Mouse (Mus musculus): Measurements from ENCODE around the gene Pcnp.
A peak's percentile ranks its signal among the peaks of the same experiment; 100 is the strongest.
"Not testable (repeated sequence)": the region's sequence is repeated elsewhere in the genome, so short reads cannot be mapped to it uniquely, and the experiment has no call there.

The Pcnp gene

DNA sequence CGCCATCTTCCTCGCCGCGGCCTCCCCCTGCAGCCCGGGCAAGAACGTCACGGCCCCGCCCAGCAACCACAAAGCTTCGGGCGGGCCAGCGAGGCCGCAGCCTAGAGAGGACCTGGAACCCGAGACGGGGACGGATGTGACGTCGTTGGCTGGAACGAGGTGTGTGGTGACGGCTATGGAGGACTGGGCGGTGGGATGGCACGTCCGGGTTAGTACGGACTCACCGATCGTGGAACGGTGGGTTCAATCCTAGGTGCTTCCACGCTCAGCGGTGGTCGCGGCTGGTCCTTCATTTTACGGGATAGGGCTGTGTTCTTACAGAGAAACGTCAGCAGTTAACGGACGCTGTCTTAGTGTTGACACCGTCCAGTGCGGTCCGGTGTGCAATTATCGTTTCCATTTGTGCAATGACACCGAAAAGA lies at the start of gene Pcnp:
TSS of gene Pcnp (minus strand) at position 79 of the 422 bp plus-strand sequence.
- DNase-seq (ENCODE audit: low read depth), result peak; percentile 89

DNA sequence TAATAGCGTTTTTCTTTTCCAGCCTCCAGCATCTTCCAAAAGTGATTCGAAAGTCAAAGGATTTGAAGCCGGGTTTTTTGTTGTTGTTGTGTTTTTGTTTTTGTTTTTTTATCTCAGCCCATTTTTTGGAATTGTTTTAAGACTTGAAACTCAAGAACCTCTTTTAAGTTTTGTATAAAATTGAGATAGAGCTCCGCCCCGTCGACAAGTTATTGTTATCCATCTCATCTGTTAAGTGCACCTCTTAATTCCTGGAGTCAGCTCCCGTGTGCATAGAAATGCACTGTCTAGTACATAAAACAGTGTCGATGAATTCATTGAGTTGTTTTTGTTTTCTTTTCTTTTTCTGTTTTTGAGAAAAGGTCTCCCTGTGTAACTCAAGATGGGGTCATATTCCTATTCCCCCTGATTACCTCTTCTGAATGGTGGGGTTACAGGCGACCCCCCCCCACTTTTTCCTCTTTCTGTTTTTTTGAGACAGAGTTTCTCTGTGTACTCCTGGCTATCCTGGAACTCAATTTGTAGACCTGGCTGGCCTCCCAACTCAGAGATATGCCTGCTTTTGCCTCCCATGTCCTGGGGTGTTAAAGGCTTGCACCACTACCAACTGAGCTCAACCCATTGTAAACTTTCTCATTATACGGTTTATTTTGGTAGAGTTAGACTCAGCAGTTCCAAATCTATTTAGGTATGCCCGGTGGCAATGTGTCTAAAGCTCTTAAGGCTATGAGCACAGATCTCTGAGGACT lies 46.8 kb upstream of the Pcnp start:
- DNase-seq (ENCODE audit: low read depth), result no peak

DNA sequence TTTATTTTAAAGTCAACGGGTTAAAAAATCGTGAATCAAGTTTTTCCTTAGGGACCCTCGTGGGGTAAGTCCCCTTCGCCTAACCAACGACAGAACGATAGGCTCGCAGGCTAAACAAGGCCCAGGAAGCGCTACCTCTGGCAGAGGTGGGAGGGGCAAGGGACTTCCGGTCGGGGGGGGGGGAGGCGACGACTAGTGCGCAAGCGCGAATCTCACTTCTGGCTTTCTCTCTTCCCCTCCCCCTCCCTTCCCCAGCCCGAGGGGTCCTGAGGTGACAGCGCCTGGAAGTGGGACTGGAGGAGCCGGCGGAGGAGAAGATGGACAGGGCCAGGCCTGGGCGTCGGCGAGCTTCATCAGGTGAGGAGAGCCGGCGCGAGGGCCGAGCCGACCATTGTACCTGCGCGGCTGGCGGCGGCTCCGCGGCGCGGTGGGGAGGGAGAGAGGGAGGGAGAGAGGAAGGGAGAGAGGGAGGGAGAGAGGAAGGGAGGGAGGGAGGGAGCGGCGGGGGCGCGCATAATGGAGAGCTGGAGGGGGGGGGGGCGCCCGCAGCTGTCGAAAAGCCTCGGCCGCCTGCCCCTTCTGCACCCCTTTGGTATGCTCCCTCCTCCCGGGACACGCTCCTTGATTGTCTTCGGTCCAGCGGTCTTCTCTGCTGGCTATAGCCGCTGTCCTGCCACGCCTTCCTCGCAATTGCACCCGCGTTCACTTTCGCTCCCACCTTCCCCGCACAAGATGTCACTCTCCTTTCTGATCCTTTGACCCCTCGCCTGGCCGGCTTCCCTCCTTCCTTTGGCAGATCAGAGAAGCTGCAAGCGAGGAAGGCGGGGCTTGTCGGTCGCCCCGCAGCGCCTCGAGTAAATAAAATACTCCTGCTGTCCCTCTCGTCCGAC lies 45.9 kb upstream of the Pcnp start:
- peak; percentile 59 for DNase-seq (ENCODE audit: low read depth)

DNA sequence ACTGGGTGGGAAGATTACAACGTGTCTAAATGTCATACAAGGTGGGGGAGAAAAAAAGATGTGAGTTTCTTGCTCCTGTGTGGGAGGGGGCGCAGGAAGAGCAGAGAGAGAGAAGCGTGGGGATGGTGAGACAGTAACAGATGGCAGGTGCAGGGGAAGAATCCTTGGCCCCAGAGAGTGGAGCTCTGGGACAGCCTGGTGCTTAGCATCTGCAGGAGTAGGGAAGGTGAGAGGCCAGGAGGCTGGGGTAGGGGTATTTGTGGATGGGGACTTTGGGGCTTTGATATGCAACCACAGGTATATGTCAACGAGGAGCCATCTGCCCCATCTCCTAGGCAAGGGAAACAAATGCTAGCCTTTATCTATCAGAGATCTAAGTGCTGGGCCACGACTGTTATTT lies 45.0 kb upstream of the Pcnp start:
- no peak for DNase-seq (ENCODE audit: low read depth)

DNA sequence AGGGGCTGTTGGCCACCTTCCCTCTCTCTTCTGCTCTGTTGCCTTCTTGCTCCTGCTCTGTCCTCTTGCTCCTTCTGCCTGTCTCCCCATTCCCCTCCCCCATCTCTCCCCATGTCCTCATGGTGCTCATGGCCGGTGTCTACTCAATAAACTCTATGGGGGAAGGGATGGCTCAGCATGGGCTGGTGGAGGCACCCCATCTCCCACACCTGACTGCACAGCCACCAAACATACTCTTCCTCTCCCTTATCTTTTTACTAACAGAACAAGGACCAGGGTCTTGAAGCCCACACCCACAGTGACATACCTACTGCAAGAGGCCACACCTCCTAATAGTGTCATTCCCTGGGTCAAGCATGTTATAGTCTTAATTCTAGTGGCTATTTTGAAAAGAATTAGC lies 44.6 kb upstream of the Pcnp start:
- DNase-seq (ENCODE audit: low read depth), result no peak

DNA sequence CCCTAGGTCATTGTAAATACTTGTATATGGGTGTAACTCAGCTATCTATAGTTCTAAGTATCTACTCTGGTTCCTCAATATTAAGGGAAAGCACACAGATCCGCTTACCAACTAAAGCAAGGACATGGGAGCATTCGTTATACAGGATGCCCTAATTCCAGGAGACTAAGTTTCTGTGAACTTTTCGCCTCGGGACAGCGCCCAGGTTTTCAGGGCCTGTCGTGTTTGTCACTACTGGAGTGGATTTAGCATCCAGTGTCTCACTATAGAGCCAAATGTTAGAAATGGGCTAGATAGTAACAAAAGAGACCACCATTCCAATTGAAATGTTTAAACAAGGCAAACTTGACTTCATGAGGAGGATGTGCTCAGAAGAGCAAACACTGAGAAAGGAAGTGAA lies 43.6 kb upstream of the Pcnp start:
- DNase-seq (ENCODE audit: low read depth), result not testable (repeated sequence)

DNA sequence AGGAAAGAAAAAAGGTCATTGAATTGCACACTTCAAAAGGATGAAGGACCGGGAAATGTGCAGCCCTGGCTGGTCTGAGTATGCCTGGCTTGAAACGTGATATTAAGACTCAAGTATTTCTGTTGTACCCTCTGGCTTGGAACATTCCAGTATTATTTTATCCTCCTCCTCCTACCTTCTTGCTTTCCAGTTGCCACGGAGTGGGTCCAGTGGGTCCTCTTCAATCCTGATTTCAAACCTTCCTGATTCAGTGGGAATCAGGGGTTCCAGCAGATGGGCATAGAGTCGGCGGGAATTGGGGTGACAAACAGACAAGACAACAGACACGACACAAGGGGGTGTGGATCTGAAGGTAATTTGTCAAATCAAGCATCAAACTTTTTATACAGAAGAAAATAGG lies 43.0 kb upstream of the Pcnp start:
- no peak for DNase-seq (ENCODE audit: low read depth)

DNA sequence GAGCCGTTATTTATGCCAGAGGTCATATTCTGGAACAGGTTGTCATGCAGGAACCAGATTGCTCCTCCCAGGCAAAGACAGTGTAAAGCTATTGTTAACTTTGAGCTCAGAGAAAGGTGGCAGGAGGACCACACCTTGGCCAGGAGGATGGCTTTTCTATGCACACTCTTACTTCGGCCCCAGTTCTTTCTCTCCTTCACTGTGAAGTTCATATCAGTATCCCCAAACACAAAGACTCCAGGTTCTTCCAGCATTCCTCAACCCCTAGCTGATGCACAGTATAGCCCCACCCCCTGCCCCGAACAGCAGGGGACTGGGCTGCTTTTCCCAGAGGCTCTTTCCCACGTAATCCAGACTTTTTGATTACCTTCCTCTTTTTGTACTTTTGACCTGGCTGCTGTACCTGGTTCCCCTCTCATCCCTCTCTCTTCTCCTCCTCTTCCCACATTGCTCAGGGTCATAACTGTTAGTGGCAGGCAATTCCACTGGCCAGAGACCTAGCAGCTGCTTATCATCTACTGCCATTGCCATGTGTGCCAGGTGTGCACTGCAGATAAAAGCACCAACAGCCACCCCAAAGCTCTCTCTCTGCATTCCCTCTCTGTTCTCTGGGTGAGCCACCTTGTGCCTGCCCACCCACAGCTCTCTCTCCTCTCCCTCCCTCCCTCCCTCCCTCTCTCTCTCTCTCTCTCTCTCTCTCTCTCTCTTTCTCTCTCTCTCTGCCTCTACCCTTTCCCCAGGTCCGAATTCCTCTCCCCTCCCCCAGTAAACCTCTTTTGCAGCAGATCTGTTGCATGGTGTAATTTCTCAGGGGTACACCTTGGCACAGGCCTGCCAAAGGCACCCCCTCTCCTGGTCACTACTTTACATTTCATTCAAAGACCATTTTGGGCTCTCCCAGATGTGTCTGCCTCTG lies 42.0 kb upstream of the Pcnp start:
- DNase-seq (ENCODE audit: low read depth), result no peak

DNA sequence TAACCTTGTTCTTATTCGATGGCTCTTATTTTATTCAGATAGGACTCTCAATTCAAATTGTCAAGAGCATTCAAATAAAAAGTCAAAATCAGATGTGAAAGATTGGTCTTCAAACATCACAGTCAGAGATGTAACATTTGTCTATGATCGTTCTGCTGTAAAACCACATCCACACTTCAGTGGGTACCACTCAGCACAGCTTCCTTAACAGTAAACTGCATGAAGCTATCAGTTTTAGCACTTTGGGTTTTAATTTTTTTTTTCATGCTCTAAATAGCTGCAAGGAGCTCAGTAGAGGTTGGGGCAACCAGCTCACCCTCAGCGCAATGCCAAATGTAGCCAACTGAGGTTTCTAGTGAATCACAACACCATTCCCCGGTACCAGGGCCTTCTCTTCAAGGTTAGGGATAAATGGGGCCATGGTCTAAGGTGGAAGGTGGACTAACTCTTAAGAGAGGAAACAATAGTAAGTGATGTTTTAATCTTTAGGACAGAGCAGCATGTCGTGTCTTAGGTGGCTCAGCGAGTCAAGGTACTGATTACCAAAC lies 39.1 kb upstream of the Pcnp start:
- no peak for DNase-seq (ENCODE audit: low read depth)

DNA sequence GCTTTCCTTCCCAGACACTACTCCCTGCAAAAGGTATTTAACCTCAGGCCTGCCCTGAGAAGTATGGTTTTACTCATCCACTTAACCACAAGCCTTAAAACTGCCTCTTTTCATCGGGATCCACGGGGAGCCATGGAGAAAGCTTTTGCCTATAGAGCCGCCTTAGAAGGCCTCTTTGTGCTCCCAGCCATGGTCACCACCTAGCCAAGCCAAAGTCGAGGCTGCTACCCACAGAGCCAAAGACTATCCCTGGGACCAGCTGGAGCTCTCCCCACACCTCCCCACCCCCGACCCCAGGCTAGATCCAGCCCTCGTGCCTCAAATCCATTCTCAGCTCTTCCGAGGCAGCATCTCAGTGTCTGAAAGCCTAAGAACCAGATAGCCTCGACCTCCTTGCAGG lies 36.6 kb upstream of the Pcnp start:
- DNase-seq (ENCODE audit: low read depth), result no peak

DNA sequence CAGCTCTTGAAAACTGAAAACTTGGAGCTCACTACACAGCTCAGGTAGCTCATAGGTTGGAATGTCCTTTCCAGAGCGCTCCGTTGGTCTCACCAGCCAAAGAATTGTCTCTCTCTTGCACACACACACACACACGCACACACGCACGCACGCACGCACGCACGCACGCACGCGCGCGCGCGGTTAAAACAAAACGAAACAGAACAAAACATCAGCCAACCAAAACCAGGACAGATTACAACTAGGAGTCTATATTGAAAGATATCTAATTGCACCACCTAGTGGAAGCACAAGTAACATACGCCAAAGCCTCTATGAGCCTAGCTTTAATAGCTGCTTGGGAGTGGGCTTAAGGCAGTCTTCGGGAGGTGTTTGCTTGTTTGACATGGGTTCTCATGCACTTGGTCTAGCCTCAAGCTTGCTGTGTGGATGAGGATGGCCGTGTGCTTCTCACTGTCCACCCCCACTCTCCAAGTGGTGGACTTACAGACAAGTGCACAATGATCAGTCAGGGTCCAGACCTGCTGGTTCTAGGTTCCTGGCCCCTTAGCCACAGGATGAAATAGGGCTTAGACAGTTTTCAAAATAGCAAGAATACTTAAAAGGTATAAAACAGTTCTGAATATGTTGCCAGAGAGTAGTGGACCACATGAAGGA lies 34.9 kb upstream of the Pcnp start:
- peak; percentile 36 for DNase-seq (ENCODE audit: low read depth)

DNA sequence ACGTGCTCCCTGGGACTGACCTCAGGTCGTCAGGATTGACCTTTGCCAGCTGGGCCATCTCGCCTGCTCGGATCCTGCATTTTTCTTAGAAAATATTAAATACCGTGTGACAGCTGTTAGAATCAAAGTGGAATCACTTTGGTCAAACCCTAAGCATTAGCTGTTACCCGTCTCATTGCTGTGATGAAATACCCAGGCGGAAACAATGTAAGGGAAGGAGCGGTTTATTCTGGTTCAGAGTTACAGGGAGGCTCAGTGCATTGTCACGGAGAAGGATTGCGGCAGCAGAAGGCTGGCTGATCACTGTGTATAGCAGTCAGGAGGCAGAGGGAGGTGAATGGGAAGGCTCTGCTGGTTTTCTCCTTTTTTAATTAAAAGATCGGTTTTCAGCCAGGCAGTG lies 33.4 kb upstream of the Pcnp start:
- no peak for DNase-seq (ENCODE audit: low read depth)

DNA sequence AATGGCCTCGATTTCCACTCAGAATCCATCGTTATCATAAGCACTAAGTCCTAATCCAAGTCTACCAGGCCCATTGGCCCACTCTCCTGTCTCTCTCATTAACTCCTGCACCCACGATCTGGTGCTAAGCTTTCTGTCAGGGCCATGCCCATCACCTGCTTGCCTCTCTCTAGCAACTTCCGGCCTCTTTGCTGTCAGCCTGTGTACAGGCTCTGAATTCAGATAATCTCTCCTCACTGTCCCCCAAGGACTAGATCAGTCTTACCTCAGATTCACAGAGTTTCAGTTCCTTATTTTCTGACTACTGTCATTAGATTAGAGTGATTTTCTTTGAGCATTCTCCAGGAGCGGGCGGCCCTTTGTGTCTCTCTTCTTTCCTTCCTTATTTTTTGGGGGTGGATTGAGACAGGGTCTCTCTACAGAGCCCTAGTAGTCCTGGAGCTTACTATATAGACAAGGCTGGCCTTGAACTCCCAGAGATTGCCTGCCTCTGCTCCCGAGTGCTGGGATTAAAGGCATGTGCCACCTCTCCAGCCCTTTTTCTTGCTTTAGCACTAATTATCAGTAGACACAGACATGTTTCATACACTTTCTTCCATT lies 32.6 kb upstream of the Pcnp start:
- no peak for DNase-seq (ENCODE audit: low read depth)

DNA sequence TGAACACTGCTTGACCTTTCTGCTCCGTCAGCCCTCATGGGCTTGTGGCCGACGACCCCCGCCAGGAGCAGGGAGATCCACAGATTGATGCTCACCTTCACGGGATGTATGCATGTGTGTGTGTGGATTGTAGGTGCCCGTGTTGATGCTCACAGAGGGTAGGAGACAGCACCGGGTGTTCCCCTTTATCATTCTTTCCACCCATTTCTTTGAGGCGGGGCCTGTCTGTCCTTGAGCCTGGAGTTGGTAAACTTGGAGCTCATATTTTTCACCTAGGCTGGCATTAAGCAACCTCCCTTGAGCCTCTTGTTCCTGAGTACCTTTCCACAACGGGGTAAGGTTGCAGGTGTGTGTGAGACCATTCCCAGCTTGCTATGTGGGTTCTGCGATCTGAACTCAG lies 28.6 kb upstream of the Pcnp start:
- DNase-seq (ENCODE audit: low read depth), result no peak

DNA sequence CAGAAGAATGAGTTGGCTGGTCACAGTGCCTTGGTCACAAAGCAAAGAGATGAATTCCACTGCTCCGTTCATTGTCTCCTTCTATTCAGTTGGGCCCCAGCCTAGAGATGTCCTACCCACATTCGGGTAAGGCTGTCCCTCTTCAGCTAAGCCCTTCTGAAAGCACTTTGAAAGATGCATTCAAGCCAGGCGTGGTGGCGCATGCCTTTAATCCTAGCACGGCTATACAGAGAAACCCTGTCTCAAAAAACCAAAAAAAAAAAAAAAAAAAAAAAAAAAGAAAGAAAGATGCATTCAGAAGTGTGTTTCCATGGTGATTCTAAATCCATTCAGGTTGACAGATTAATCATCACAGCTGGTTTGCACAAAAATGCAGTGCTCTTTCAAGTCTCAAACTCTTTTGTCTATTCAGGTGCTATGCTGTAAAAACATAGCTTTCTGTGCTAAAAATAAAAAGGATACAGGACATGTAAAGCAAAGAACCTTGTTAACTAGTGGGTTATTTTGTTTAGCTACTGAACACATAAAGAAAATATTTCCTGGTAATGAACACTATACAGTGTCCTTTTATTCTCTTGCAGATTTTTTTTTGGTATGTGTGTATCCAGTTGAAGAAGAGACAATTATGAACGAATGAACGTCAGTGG lies 27.5 kb upstream of the Pcnp start:
- no peak for DNase-seq (ENCODE audit: low read depth)

DNA sequence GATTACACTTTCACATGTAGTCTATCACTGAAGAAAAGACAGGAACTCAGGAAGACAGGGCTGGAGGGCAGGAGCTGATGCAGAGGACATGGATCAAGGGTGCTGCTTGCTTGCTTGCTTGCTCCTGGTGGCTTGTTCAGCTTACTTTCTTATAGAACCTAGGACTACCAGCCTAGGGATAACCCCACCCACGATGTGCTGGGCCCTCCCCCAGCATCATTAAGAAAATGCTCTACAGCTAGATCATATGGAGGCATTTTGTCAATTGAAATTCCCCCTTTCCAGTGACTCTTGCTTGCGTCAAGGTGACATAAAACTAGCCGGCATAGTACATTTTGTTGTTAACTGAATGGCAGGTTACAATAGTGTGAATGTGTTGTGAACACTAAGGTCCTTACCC lies 26.4 kb upstream of the Pcnp start:
- DNase-seq (ENCODE audit: low read depth), result no peak

DNA sequence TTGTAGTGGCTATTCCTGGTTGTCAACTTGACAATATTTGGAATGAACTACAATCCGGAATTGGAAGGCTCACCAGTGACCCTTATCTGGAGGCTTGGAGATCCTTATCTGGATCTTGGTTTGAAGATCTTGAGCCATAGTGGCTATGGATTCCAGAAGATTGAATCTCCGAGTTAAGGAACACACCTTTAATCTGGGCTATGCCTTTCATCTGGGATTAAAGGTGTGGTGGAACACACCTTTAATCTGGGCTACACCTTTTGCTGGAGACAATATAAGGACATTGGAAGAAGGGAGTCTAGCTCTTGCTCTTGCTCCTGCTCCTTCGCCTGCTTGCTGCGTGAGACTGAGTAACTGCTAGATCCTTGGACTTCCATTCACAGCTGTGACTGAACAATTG lies 18.5 kb upstream of the Pcnp start, which contains the start of gene Senp7:
TSS of gene Senp7 (plus strand) at position 301 of the 400 bp plus-strand sequence.
- DNase-seq (ENCODE audit: low read depth), result not testable (repeated sequence)

DNA sequence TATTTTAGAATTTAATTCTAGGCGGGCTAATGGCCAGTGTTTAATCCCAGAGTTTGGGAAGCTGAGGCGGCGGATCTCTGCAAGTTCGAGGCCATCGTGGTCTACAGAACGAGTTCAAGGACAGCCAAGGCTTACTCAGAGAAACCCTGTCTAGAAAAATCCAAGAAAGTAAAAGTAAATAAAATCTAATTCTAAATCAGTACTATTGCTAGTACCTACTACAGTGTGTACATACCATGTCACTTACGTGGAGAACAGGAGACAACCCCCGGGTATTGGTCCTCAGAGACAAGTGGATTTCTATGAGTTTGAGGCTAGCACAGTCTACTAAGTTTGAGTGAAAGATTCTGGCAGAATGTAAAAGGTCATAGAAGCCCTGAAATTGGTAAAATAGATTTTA lies 8.6 kb upstream of the Pcnp start:
- DNase-seq (ENCODE audit: low read depth), result no peak

DNA sequence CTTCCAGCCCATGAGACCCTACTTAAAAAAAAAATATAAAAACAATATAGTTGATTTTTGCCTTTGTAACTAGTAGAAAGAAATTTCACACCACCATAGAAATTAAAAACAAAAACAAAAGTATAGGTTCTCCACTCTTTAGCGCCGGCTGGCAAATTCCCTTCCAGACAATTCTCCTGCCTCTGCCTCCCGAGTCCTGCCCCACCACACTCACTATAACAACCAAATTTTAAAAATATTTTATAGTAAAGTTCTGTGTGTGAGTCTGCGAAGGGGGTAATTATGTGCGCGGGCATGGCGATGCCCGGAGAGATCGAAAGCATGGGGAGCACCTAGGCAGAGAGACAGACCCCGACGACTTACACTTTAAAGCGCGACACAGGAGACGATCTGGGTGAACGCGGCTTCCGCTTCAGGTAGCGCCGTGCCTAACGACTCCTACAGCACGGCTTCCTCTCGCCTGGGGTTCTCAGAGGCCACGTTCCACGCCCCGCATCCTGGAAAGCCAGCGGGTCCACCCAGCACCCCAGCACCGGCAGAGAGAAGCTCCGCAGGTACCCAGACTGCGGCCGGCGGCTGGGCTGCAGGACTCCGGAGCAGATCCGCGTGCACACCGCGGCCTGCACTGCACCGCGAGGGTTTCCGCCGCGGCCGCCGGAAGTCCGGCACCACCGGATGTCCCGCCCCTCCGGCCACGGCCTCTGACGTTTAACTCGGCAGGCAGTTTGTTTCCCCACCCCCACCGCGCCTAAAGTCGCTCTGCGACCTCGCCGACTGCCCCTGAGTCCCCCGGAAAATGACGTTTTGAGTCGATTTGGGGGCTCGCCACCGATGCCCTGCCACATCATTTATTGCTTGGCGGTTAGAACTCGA lies 7.8 kb upstream of the Pcnp start, which contains the start of gene Trmt10c:
TSS of gene Trmt10c (minus strand) at position 682 of the 873 bp plus-strand sequence.
- peak; percentile 69 for DNase-seq (ENCODE audit: low read depth)

Data from fibroblast of lung, adult 2 months (primary cell).